Comparison of ENCODE assay signal across 9 mouse cellular contexts in genomic region chr6:122486297-122487117, GRCm38 (mm10). TPM values are rescaled to one million over a fixed set of nuclear protein-coding genes. Genes with fewer than 3 reads are reported as not detected.
A peak's percentile ranks its signal among the peaks of the same experiment; 100 is the strongest.
DNase-seq lines count a peak whose midpoint lies in the region; ATAC-seq and TF ChIP-seq lines count a peak whose summit lies in the region.
"Had no signal": no experiment of that assay in that cellular context is flagged by ENCODE, and none has a peak within 500 bp of the region (broad histone marks: within the 10 kb centered on the region; RNA-seq: fewer than 3 reads in every experiment).

No protein-coding gene starts in this region.

- WGBS in kidney, postnatal 0 days: 1% methylated on average over 57 of the region's 111 CpGs
- WGBS in heart, embryonic 15.5 days: 1% methylated on average over 82 of the region's 111 CpGs
- WGBS in midbrain, embryonic 13.5 days: under 1% methylated on average over 61 of the region's 111 CpGs

- peak overlapping the region; percentile 76 for H3K9ac ChIP-seq in kidney, postnatal 0 days (ENCODE audit: low read depth, low read length)
- H3K9ac ChIP-seq in heart, embryonic 15.5 days: peak overlapping the region; percentile 65
- H3K9ac ChIP-seq in midbrain, embryonic 13.5 days (replicated peaks): peak overlapping the region; percentile 85

- no peaks in the 10 kb centered on the region for H3K4me1 ChIP-seq in kidney, postnatal 0 days (replicated peaks; ENCODE audit: insufficient read depth, low read length)
- 0 out of 2 replicates have a peak, but pooled peaks cover 6% of the 10 kb centered on the region for H3K4me1 ChIP-seq in heart, embryonic 15.5 days (replicated peaks)
- peaks cover 32% of the 10 kb centered on the region for H3K4me1 ChIP-seq in midbrain, embryonic 13.5 days (replicated peaks)

- ATAC-seq in kidney, postnatal 0 days (replicated peaks; ENCODE audit: low FRiP score, low read depth): peak; percentile 83
- ATAC-seq in heart, embryonic 15.5 days (replicated peaks; ENCODE audit: insufficient number of reproducible peaks, insufficient read depth, low FRiP score, low read depth): peak; percentile 64
- ATAC-seq in midbrain, embryonic 13.5 days: peak; percentile 95
- ATAC-seq in monocyte, adult 5-6 weeks (replicated peaks; ENCODE audit: insufficient number of reproducible peaks, low FRiP score, low TSS enrichment, poor library complexity, severe bottlenecking): no peak

- peak overlapping the region; percentile 74 for H3K4me3 ChIP-seq in kidney, postnatal 0 days (replicated peaks; ENCODE audit: low read depth, low read length)
- peak overlapping the region; percentile 80 for H3K4me3 ChIP-seq in heart, embryonic 15.5 days
- H3K4me3 ChIP-seq in midbrain, embryonic 13.5 days (replicated peaks): peak overlapping the region; percentile 72

- H3K27ac ChIP-seq in kidney, postnatal 0 days: no peak overlapping the region; the same call in 1 of the 2 replicates
- H3K27ac ChIP-seq in heart, embryonic 15.5 days: no peak overlapping the region
- H3K27ac ChIP-seq in midbrain, embryonic 13.5 days: peak overlapping the region; percentile 96

- H3K36me3 ChIP-seq in kidney, postnatal 0 days (ENCODE audit: insufficient read depth, low read length): no peaks in the 10 kb centered on the region
- no peaks in the 10 kb centered on the region for H3K36me3 ChIP-seq in heart, embryonic 15.5 days
- H3K36me3 ChIP-seq in midbrain, embryonic 13.5 days: no peaks in the 10 kb centered on the region

- peak overlapping the region; percentile 88 for H3K4me2 ChIP-seq in kidney, postnatal 0 days (ENCODE audit: low read length)
- peak overlapping the region; percentile 98 for H3K4me2 ChIP-seq in heart, embryonic 15.5 days
- peak overlapping the region; percentile 55 for H3K4me2 ChIP-seq in midbrain, embryonic 13.5 days (replicated peaks)

- intact Hi-C loops in left cerebral cortex, postnatal 36 days (cut with DNase I): no loop called here

- H3K9me3 ChIP-seq in kidney, postnatal 0 days (replicated peaks; ENCODE audit: low read length): no peaks in the 10 kb centered on the region
- no peaks in the 10 kb centered on the region for H3K9me3 ChIP-seq in heart, embryonic 15.5 days (replicated peaks)
- no peaks in the 10 kb centered on the region for H3K9me3 ChIP-seq in midbrain, embryonic 13.5 days

- no peaks in the 10 kb centered on the region for H3K27me3 ChIP-seq in kidney, postnatal 0 days (ENCODE audit: insufficient read depth, low read length)
- H3K27me3 ChIP-seq in heart, embryonic 15.5 days: peaks cover 48% of the 10 kb centered on the region
- no peaks in the 10 kb centered on the region for H3K27me3 ChIP-seq in midbrain, embryonic 13.5 days

- DNase-seq in kidney, postnatal 0 days (ENCODE audit: low spot score): peak; percentile 52
- no peak for DNase-seq in kidney, postnatal 14 days
- DNase-seq in embryo, embryonic 10 days (ENCODE audit: low spot score): peak; percentile 85
- peak; percentile 35 to 61 for DNase-seq in left cerebral cortex, postnatal 36 days (ENCODE audit: low spot score in 2 of 2)
- peak; percentile 80 for DNase-seq in testis, postnatal 14 days (ENCODE audit: low spot score)

- TF ChIP-seq CTCF in kidney, postnatal 0 days (IDR thresholded peaks at IDR 0.05; ENCODE audit: low read depth): no peak

RNA-seq across cellular contexts. Expression of gene Rimklb, which starts 12.1 kb away (rescaled TPM):
- 6.6 and 9.8 TPM in 2 replicates for polyA plus RNA-seq in kidney, postnatal 0 days (2015; fragmentation: Nextera tagmentation; extraction: Ambion mirVana)
- polyA plus RNA-seq in heart, embryonic 15.5 days (2015; fragmentation: Nextera tagmentation; extraction: Ambion mirVana): 0.94 and 4.5 TPM in 2 replicates
- 10 to 100 TPM; 73.0 to 92.4 TPM for total RNA-seq in left cerebral cortex, postnatal 36 days (2021)
- polyA plus RNA-seq in midbrain, embryonic 13.5 days (2015; fragmentation: Nextera tagmentation; extraction: Ambion mirVana): 98.2 and 104 TPM in 2 replicates
- total RNA-seq in monocyte, adult 5-6 weeks (2017): not detected in 3 replicates

RNA-seq across cellular contexts. Expression of gene Mfap5, which starts 19.1 kb away (rescaled TPM):
- 42.4 and 47.0 TPM in 2 replicates for polyA plus RNA-seq in kidney, postnatal 0 days (2015; fragmentation: Nextera tagmentation; extraction: Ambion mirVana)
- polyA plus RNA-seq in heart, embryonic 15.5 days (2015; fragmentation: Nextera tagmentation; extraction: Ambion mirVana): 32.9 and 36.3 TPM in 2 replicates
- not detected for total RNA-seq in left cerebral cortex, postnatal 36 days (2021)
- polyA plus RNA-seq in midbrain, embryonic 13.5 days (2015; fragmentation: Nextera tagmentation; extraction: Ambion mirVana): 1.7 and 1.8 TPM in 2 replicates
- total RNA-seq in monocyte, adult 5-6 weeks (2017): not detected in 3 replicates
- total RNA-seq: neutrophil, adult 5-6 weeks had no signal

Comparison
In these comparisons a context has a peak if more than half of its experiments do, and no peak if none do; other contexts are left out.
1. RNA of gene Mfap5, which starts 19.1 kb away (polyA plus RNA-seq): 42.4 to 47.0 TPM in kidney, postnatal 0 days and 32.9 to 36.3 TPM in heart, embryonic 15.5 days; 1.7 to 1.8 TPM in midbrain, embryonic 13.5 days; every median in the first group is over 10 times any median in the second.
2. Peak in every context shown above with its lines, with median percentiles within 50 percentile points of each other: H3K4me2 ChIP-seq, H3K4me3 ChIP-seq and H3K9ac ChIP-seq.